Mouse (Mus musculus) MEL (cell line): ENCODE measurements at regions not wholly inside any gene's neighbourhood (a gene's known extent, or its start where the extent isn't known, plus 50 kb on each side); places are given as distances from the start of the nearest gene placed in this dataset.

Experiments used
- CTCF ChIP-seq, 3 experiments: IDR thresholded peaks in 2 of 3; conservative IDR thresholded peaks in 1 of 3; 2 replicates each; pipeline ENCODE4 v1.5.1; 2011 to 2012; ENCODE audit warnings: low read length in 3 of 3, low read depth in 2 of 3, mild to moderate bottlenecking in 2 of 3, improper control_type of control experiment in 1 of 3, inconsistent platforms in 1 of 3, mixed read lengths in 1 of 3, moderate library complexity in 1 of 3; ENCODE audit not compliant: control insufficient read depth in 1 of 3, insufficient read depth in 1 of 3, poor library complexity in 1 of 3, severe bottlenecking in 1 of 3
- MAFK ChIP-seq: IDR thresholded peaks from 2 replicates; pipeline ENCODE4 v1.6.1; 2011; ENCODE audit warnings: low read depth, mild to moderate bottlenecking, low read length, improper control_type of control experiment, borderline replicate concordance
- POLR2A ChIP-seq, 2 experiments: IDR thresholded peaks; 2 replicates each; pipeline ENCODE4 v1.6.1; 2011 to 2012; ENCODE audit warnings: low read length in 2 of 2, mild to moderate bottlenecking in 2 of 2, control low read depth in 1 of 2, improper control_type of control experiment in 1 of 2, low read depth in 1 of 2, moderate library complexity in 1 of 2; ENCODE audit not compliant: control insufficient read depth in 1 of 2, insufficient read depth in 1 of 2, poor library complexity in 1 of 2
- RCOR1 ChIP-seq: IDR thresholded peaks from 2 replicates; pipeline ENCODE4 v1.6.1; 2012; ENCODE audit warnings: low read depth, mild to moderate bottlenecking, inconsistent platforms, low read length, improper control_type of control experiment
- TBP ChIP-seq: IDR thresholded peaks from 2 replicates; pipeline ENCODE4 v1.8.0; 2011; ENCODE audit warnings: low read depth, low read length, improper control_type of control experiment

GRCm38 (mm10) chr7:75393466-75393865 is 61.9 kb upstream of the Akap13 start:
- no peak for TF ChIP-seq POLR2A (IDR thresholded peaks at IDR 0.05; ENCODE audit: control insufficient read depth in 1 of 2, insufficient read depth in 1 of 2, low read depth in 1 of 2, low read length in 2 of 2, poor library complexity in 1 of 2)
- TF ChIP-seq RCOR1, result no peak
- TF ChIP-seq CTCF (IDR thresholded peaks at IDR 0.05 in 2 of 3, conservative IDR thresholded peaks at IDR 0.05 in 1 of 3; ENCODE audit: control insufficient read depth in 1 of 3, insufficient read depth in 1 of 3, low read depth in 2 of 3, low read length in 3 of 3, poor library complexity in 1 of 3, severe bottlenecking in 1 of 3), result no peak
- TF ChIP-seq TBP, result no peak
- TF ChIP-seq MAFK, result no peak
